Mouse (Mus musculus): ENCODE data around the gene Slc43a2.
"Not testable (repeated sequence)": the region's sequence is repeated elsewhere in the genome, so short reads cannot be mapped to it uniquely, and the experiment has no call there.

Gene Slc43a2

GRCm38 (mm10) chr11:75551961-75552441 is 20.5 kb downstream of the Slc43a2 start:
- DNase-seq (ENCODE audit: low spot score): peak; percentile 68

- DNase-seq (ENCODE audit: low spot score): no peak
Measured at GRCm38 (mm10) chr11:75552906-75553482, 21.5 kb downstream of the Slc43a2 start.

- DNase-seq (ENCODE audit: low spot score): not testable (repeated sequence)
Measured at GRCm38 (mm10) chr11:75556006-75556405, 24.5 kb downstream of the Slc43a2 start.

- no peak for DNase-seq (ENCODE audit: low spot score)
Measured at GRCm38 (mm10) chr11:75557142-75557541, 25.6 kb downstream of the Slc43a2 start.

- no peak for DNase-seq (ENCODE audit: low spot score)
Measured at GRCm38 (mm10) chr11:75558101-75558500, 26.6 kb downstream of the Slc43a2 start.

GRCm38 (mm10) chr11:75559870-75560504 is 28.5 kb downstream of the Slc43a2 start:
- DNase-seq (ENCODE audit: low spot score): no peak

- DNase-seq (ENCODE audit: low spot score): no peak
Measured at GRCm38 (mm10) chr11:75560530-75561409, 29.3 kb downstream of the Slc43a2 start.

GRCm38 (mm10) chr11:75561410-75561791 is 29.9 kb downstream of the Slc43a2 start:
- DNase-seq (ENCODE audit: low spot score): no peak

- no peak for DNase-seq (ENCODE audit: low spot score)
Measured at GRCm38 (mm10) chr11:75562840-75563239, 31.3 kb downstream of the Slc43a2 start.

GRCm38 (mm10) chr11:75563851-75564548 is 32.5 kb downstream of the Slc43a2 start:
- peak; percentile 50 for DNase-seq (ENCODE audit: low spot score)

GRCm38 (mm10) chr11:75565849-75566248 is 34.4 kb downstream of the Slc43a2 start:
- DNase-seq (ENCODE audit: low spot score): peak; percentile 51

GRCm38 (mm10) chr11:75566276-75567196 is 35.0 kb downstream of the Slc43a2 start:
- no peak for DNase-seq (ENCODE audit: low spot score)

GRCm38 (mm10) chr11:75567346-75568114 is 36.0 kb downstream of the Slc43a2 start:
- no peak for DNase-seq (ENCODE audit: low spot score)

- no peak for DNase-seq (ENCODE audit: low spot score)
Measured at GRCm38 (mm10) chr11:75568115-75568511, 36.6 kb downstream of the Slc43a2 start.

GRCm38 (mm10) chr11:75568962-75569361 is 37.5 kb downstream of the Slc43a2 start:
- no peak for DNase-seq (ENCODE audit: low spot score)

GRCm38 (mm10) chr11:75570375-75571125 is 39.1 kb downstream of the Slc43a2 start:
- DNase-seq (ENCODE audit: low spot score): no peak

GRCm38 (mm10) chr11:75571126-75571990 is 39.9 kb downstream of the Slc43a2 start:
- DNase-seq (ENCODE audit: low spot score): no peak

- DNase-seq (ENCODE audit: low spot score): no peak
Measured at GRCm38 (mm10) chr11:75572301-75572791, 40.9 kb downstream of the Slc43a2 start.

Data from MN1 (cell line).